In genomic region chr4:105093951-105094350, GRCm38 (mm10) we compare ENCODE assay signal across 28 mouse cellular contexts. TPM values are rescaled to one million over a fixed set of nuclear protein-coding genes. Genes with fewer than 3 reads are reported as not detected.
DNase-seq lines count a peak whose midpoint lies in the region; ATAC-seq and TF ChIP-seq lines count a peak whose summit lies in the region.
"Had no signal": no experiment of that assay in that cellular context is flagged by ENCODE, and none has a peak within 500 bp of the region (broad histone marks: within the 10 kb centered on the region; RNA-seq: fewer than 3 reads in every experiment).

No protein-coding gene starts in this region.

- peak overlapping the region; percentile 74 for H3K27ac ChIP-seq in heart, adult 2 months
- peak overlapping the region; percentile 51 to 95; a peak in 3 of 4 replicates for H3K27ac ChIP-seq in heart, embryonic 14.5 days (replicated peaks in 1 of 2; ENCODE audit: control insufficient read depth in 1 of 2, insufficient read depth in 1 of 2, low read depth in 2 of 2, low read length in 2 of 2)
- H3K27ac ChIP-seq in midbrain, postnatal 0 days (ENCODE audit: low read depth, low read length): no peak overlapping the region
- no peak overlapping the region for H3K27ac ChIP-seq in midbrain, embryonic 13.5 days
- H3K27ac ChIP-seq: forebrain, embryonic 13.5 days; hindbrain, embryonic 14.5 days; limb, embryonic 12.5 days; liver, embryonic 12.5 days; midbrain, embryonic 12.5 days; neural tube, embryonic 15.5 days had no signal

- 61% methylated on average over 1 of the region's 1 CpGs for WGBS in heart, adult 2 months
- WGBS in heart, embryonic 14.5 days: 60% methylated on average over 1 of the region's 1 CpGs
- WGBS in midbrain, postnatal 0 days: 83% methylated on average over 1 of the region's 1 CpGs
- 90% methylated on average over 1 of the region's 1 CpGs for WGBS in midbrain, embryonic 13.5 days

- no peak overlapping the region for H3K4me2 ChIP-seq in heart, embryonic 14.5 days (ENCODE audit: low read length)
- H3K4me2 ChIP-seq in midbrain, postnatal 0 days (ENCODE audit: low read depth, low read length, poor library complexity, severe bottlenecking): no peak overlapping the region
- no peak overlapping the region for H3K4me2 ChIP-seq in midbrain, embryonic 13.5 days (replicated peaks)
- H3K4me2 ChIP-seq: forebrain, embryonic 13.5 days; hindbrain, embryonic 14.5 days; limb, embryonic 12.5 days; liver, embryonic 12.5 days; midbrain, embryonic 12.5 days; neural tube, embryonic 15.5 days had no signal

- H3K79me2 ChIP-seq in heart, adult 2 months (replicated peaks; ENCODE audit: control insufficient read depth, insufficient read depth, low read length): peaks cover 1% of the 10 kb centered on the region; the same call in 1 of the 2 replicates

- H3K4me3 ChIP-seq in heart, adult 2 months: no peak overlapping the region
- H3K4me3 ChIP-seq in heart, embryonic 14.5 days (ENCODE audit: control insufficient read depth in 1 of 2, insufficient read depth in 1 of 2, low read depth in 1 of 2, low read length in 2 of 2): no peak overlapping the region
- no peak overlapping the region for H3K4me3 ChIP-seq in midbrain, postnatal 0 days (ENCODE audit: low read depth, low read length)
- H3K4me3 ChIP-seq in midbrain, embryonic 13.5 days (replicated peaks): no peak overlapping the region
- H3K4me3 ChIP-seq: forebrain, embryonic 13.5 days; limb, embryonic 12.5 days; liver, embryonic 12.5 days; midbrain, embryonic 12.5 days; neural tube, embryonic 15.5 days had no signal

- H3K27me3 ChIP-seq in heart, adult 2 months (ENCODE audit: control insufficient read depth, insufficient read depth, low read length): no peaks in the 10 kb centered on the region
- H3K27me3 ChIP-seq in heart, embryonic 14.5 days (ENCODE audit: control insufficient read depth, insufficient read depth, low read length): no peaks in the 10 kb centered on the region
- H3K27me3 ChIP-seq in midbrain, postnatal 0 days (ENCODE audit: insufficient read depth, low read length): no peaks in the 10 kb centered on the region
- no peaks in the 10 kb centered on the region for H3K27me3 ChIP-seq in midbrain, embryonic 13.5 days
- H3K27me3 ChIP-seq: CH12.LX; forebrain, embryonic 13.5 days; limb, embryonic 12.5 days; liver, embryonic 12.5 days; midbrain, embryonic 12.5 days; neural tube, embryonic 15.5 days had no signal

- peaks cover 8% of the 10 kb centered on the region for H3K4me1 ChIP-seq in heart, adult 2 months (ENCODE audit: control insufficient read depth, insufficient read depth, low read length)
- H3K4me1 ChIP-seq in heart, embryonic 14.5 days (ENCODE audit: control insufficient read depth in 2 of 2, insufficient read depth in 2 of 2, low read length in 2 of 2): peaks cover 26 to 59% of the 10 kb centered on the region in 2 experiments
- no peaks in the 10 kb centered on the region for H3K4me1 ChIP-seq in midbrain, postnatal 0 days (ENCODE audit: insufficient read depth, low read length)
- no peaks in the 10 kb centered on the region; the same call in 1 of the 2 replicates for H3K4me1 ChIP-seq in midbrain, embryonic 13.5 days (replicated peaks)
- H3K4me1 ChIP-seq: forebrain, embryonic 13.5 days; limb, embryonic 12.5 days; liver, embryonic 12.5 days; midbrain, embryonic 12.5 days had no signal

- H3K36me3 ChIP-seq in heart, adult 2 months (ENCODE audit: control insufficient read depth, insufficient read depth, low read length): peaks cover 8% of the 10 kb centered on the region
- no peaks in the 10 kb centered on the region for H3K36me3 ChIP-seq in heart, embryonic 14.5 days (ENCODE audit: control insufficient read depth, insufficient read depth, low read length)
- H3K36me3 ChIP-seq in midbrain, postnatal 0 days (ENCODE audit: insufficient read depth, low read length): no peaks in the 10 kb centered on the region
- H3K36me3 ChIP-seq in midbrain, embryonic 13.5 days: no peaks in the 10 kb centered on the region
- H3K36me3 ChIP-seq: limb, embryonic 12.5 days; liver, embryonic 12.5 days; midbrain, embryonic 12.5 days; neural tube, embryonic 15.5 days had no signal

- TF ChIP-seq CTCF in heart, adult 2 months (IDR thresholded peaks at IDR 0.05): no peak
- no peak for TF ChIP-seq CTCF in midbrain, postnatal 0 days (IDR thresholded peaks at IDR 0.05)

- ATAC-seq in heart, embryonic 14.5 days (ENCODE audit: insufficient number of reproducible peaks, insufficient read depth, low FRiP score, low read depth): no peak
- no peak for ATAC-seq in midbrain, postnatal 0 days (ENCODE audit: low FRiP score)
- no peak for ATAC-seq in midbrain, embryonic 13.5 days
- ATAC-seq: activated CD4-positive, CD25-positive, alpha-beta regulatory T cell, adult 4 months; forebrain, embryonic 13.5 days; intestine, postnatal 0 days; liver, embryonic 12.5 days; liver, postnatal 0 days had no signal

- intact Hi-C loops in heart, adult 2 months (cut with DNase I): no loop called here
- intact Hi-C loops in heart, postnatal 25 days (cut with DNase I): no loop called here

- no peaks in the 10 kb centered on the region for H3K9me3 ChIP-seq in heart, embryonic 14.5 days (ENCODE audit: control insufficient read depth, low read length)
- H3K9me3 ChIP-seq in midbrain, postnatal 0 days (ENCODE audit: low read length): no peaks in the 10 kb centered on the region
- no peaks in the 10 kb centered on the region for H3K9me3 ChIP-seq in midbrain, embryonic 13.5 days
- H3K9me3 ChIP-seq: forebrain, embryonic 13.5 days; limb, embryonic 12.5 days; liver, embryonic 12.5 days; midbrain, embryonic 12.5 days; neural tube, embryonic 15.5 days had no signal

- TF ChIP-seq EP300 in heart, adult 2 months (IDR thresholded peaks at IDR 0.05; ENCODE audit: insufficient read depth, low read depth, low read length): no peak

- DNase-seq in cerebellum, adult 9-11 months: peak; percentile 40
- no peak for DNase-seq in cerebellum, adult 11-12 months
- DNase-seq in heart, adult 2 months: no peak
- DNase-seq in heart, postnatal 4 days: no peak
- no peak for DNase-seq in heart, postnatal 25 days (ENCODE audit: low spot score)
- DNase-seq in midbrain, postnatal 0 days (ENCODE audit: low spot score): peak; percentile 12
- DNase-seq: adrenal gland, adult 2 months; adrenal gland, postnatal 36 days; cerebellum, adult 11 months; gastrocnemius, postnatal 25 days; kidney, adult 9 months; kidney, postnatal 10 days; layer of hippocampus, postnatal 36 days; liver, postnatal 0 days; lung, postnatal 36 days; right cerebral cortex, postnatal 25 days; thymus, postnatal 25 days had no signal

- TF ChIP-seq POLR2A in heart, adult 2 months (IDR thresholded peaks at IDR 0.05; ENCODE audit: insufficient read depth, low read depth, low read length): no peak

- no peak overlapping the region for H3K9ac ChIP-seq in heart, adult 2 months (ENCODE audit: low read depth, low read length)
- no peak overlapping the region for H3K9ac ChIP-seq in heart, embryonic 14.5 days (ENCODE audit: low read length)
- no peak overlapping the region for H3K9ac ChIP-seq in midbrain, postnatal 0 days (replicated peaks; ENCODE audit: low read length, poor library complexity, severe bottlenecking)
- no peak overlapping the region for H3K9ac ChIP-seq in midbrain, embryonic 13.5 days (replicated peaks)
- H3K9ac ChIP-seq: forebrain, embryonic 13.5 days; hindbrain, embryonic 14.5 days; limb, embryonic 12.5 days; liver, embryonic 12.5 days; liver, postnatal 0 days; midbrain, embryonic 12.5 days; neural tube, embryonic 15.5 days had no signal

RNA-seq across cellular contexts. Expression of gene Prkaa2, which starts 15.7 kb away (rescaled TPM):
- 10 to 100 TPM; 76.5 to 84.3 TPM for total RNA-seq in heart, adult 2 months (2021)
- polyA plus RNA-seq in heart, adult 2 months (2012; rRNA removed): 21.6 and 48.2 TPM in 2 replicates
- 10 to 100 TPM; 88.5 to 89.9 TPM for total RNA-seq in heart, postnatal 4 days (2021)
- 63.0 and 67.7 TPM in 2 replicates for polyA plus RNA-seq in heart, embryonic 14.5 days (2014; fragmentation: Nextera tagmentation; extraction: Ambion mirVana)
- 10 to 100 TPM; 79.5 to 80.2 TPM for total RNA-seq in heart, postnatal 25 days (2021)
- 25.3 and 34.9 TPM in 2 replicates for total RNA-seq in midbrain, postnatal 0 days (2014; rRNA removed)
- 16.1 and 18.4 TPM in 2 replicates for polyA plus RNA-seq in midbrain, postnatal 0 days (2015; fragmentation: Nextera tagmentation; extraction: Ambion mirVana)
- 9.8 and 11.1 TPM in 2 replicates for polyA plus RNA-seq in midbrain, embryonic 13.5 days (2015; fragmentation: Nextera tagmentation; extraction: Ambion mirVana)

Comparison
In these comparisons a context has a peak if more than half of its experiments do, and no peak if none do; other contexts are left out.
1. DNase-seq: peak in cerebellum, adult 9-11 months (single experiment) and midbrain, postnatal 0 days (single experiment); none in cerebellum, adult 11-12 months (single experiment), heart, adult 2 months (0 of 2), heart, postnatal 4 days (single experiment) and heart, postnatal 25 days (single experiment).
2. H3K27ac ChIP-seq: peak in heart, adult 2 months (single experiment) and heart, embryonic 14.5 days (2 of 2); none in midbrain, postnatal 0 days (single experiment) and midbrain, embryonic 13.5 days (single experiment).